Mouse (Mus musculus): Measurements from ENCODE around the gene Gng10.

DNA sequence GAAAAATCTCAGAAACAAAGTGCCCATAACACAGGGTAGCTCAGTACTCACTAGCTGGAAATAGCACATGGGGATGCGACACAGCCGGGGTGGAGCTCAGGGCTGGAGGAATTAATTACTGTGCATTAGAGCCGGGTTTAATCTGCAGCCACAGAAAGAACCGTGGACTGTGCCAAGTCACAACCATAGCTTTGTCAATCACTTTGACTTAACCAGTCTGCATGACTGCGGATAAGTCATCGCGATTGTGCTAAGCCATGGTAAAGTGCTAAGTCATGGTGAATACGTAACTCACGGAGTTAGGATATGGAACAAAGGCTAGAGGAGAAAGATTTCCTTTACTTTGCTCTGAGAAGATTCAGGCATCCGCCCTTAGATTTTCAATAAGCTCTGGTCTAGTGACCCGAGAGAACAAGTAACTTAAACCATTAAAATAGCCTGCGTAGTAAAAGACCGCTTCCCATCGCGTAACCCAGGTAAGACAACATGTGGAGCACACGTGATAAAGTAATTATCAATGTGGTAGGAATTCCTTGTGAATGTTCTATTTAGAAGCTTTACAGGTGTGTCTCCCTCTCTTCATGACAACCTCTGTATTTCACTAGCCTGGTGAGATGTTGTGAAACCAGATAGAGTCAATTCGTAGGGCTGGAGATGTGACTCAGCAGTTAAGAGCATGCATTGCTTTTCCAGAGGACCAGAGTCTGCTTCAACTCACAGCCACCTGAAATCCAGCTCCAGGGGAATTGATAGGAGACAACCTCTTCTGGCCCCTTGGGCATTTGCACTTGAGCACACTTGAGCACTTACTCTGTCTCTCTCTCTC is 44.1 kb upstream of the Gng10 start:
- TF ChIP-seq EP300 (IDR thresholded peaks at IDR 0.05): no peak
- TF ChIP-seq CTCF (IDR thresholded peaks at IDR 0.05): no peak

All from lung, postnatal 0 days (tissue).